In genomic region chr3:108185460-108186097, GRCm38 (mm10) we compare ENCODE assay signal across 8 mouse cellular contexts. TPM values are rescaled to one million over a fixed set of nuclear protein-coding genes. Genes with fewer than 3 reads are reported as not detected.
DNase-seq lines count a peak whose midpoint lies in the region; ATAC-seq and TF ChIP-seq lines count a peak whose summit lies in the region.

No protein-coding gene starts in this region.

- H3K36me3 ChIP-seq in hindbrain, embryonic 15.5 days: no peaks in the 10 kb centered on the region
- peaks cover 16% of the 10 kb centered on the region for H3K36me3 ChIP-seq in midbrain, postnatal 0 days (ENCODE audit: insufficient read depth, low read length)

- peak overlapping the region; percentile 57 for H3K9ac ChIP-seq in hindbrain, embryonic 15.5 days
- H3K9ac ChIP-seq in midbrain, postnatal 0 days (replicated peaks; ENCODE audit: low read length, poor library complexity, severe bottlenecking): peak overlapping the region; percentile 81

- H3K27me3 ChIP-seq in hindbrain, embryonic 15.5 days: no peaks in the 10 kb centered on the region
- H3K27me3 ChIP-seq in midbrain, postnatal 0 days (ENCODE audit: insufficient read depth, low read length): no peaks in the 10 kb centered on the region

- WGBS in hindbrain, embryonic 15.5 days: 2% methylated on average over 16 of the region's 16 CpGs
- WGBS in midbrain, postnatal 0 days: 2% methylated on average over 16 of the region's 16 CpGs

- no peak for DNase-seq in layer of hippocampus, adult 2 months (ENCODE audit: low spot score in 2 of 2)
- no peak for DNase-seq in layer of hippocampus, adult 8-10 months (ENCODE audit: low spot score in 2 of 2)
- DNase-seq in brain, embryonic 14.5 days (ENCODE audit: low read depth): peak; percentile 47
- peak; percentile 42 for DNase-seq in midbrain, postnatal 0 days (ENCODE audit: low spot score)
- no peak for DNase-seq in spleen, adult 12 weeks (ENCODE audit: low spot score)
- DNase-seq in right cerebral cortex, adult 2 months (ENCODE audit: low spot score in 2 of 2): no peak

- peak overlapping the region; percentile 92 for H3K4me2 ChIP-seq in hindbrain, embryonic 15.5 days
- peak overlapping the region; percentile 92 for H3K4me2 ChIP-seq in midbrain, postnatal 0 days (ENCODE audit: low read depth, low read length, poor library complexity, severe bottlenecking)

- TF ChIP-seq POLR2A in brain, embryonic 14.5 days (IDR thresholded peaks at IDR 0.05; ENCODE audit: borderline replicate concordance, extremely low read depth, insufficient read depth, insufficient read length, poor library complexity, severe bottlenecking): no peak

- TF ChIP-seq CTCF in layer of hippocampus, adult 2 months (conservative IDR thresholded peaks at IDR 0.05): no peak
- TF ChIP-seq CTCF in brain, embryonic 14.5 days (IDR thresholded peaks at IDR 0.05; ENCODE audit: borderline replicate concordance, extremely low read depth, insufficient read depth, insufficient read length): no peak
- no peak for TF ChIP-seq CTCF in midbrain, postnatal 0 days (IDR thresholded peaks at IDR 0.05)

- ATAC-seq in hindbrain, embryonic 15.5 days (ENCODE audit: low FRiP score, low read depth): no peak
- no peak for ATAC-seq in midbrain, postnatal 0 days (ENCODE audit: low FRiP score)
- ATAC-seq in activated CD4-positive, CD25-positive, alpha-beta regulatory T cell, adult 4 months: no peak

- peaks cover 46% of the 10 kb centered on the region for H3K4me1 ChIP-seq in hindbrain, embryonic 15.5 days (replicated peaks)
- H3K4me1 ChIP-seq in midbrain, postnatal 0 days (ENCODE audit: insufficient read depth, low read length): peaks cover 4% of the 10 kb centered on the region; the same call in 1 of the 2 replicates

- no peaks in the 10 kb centered on the region for H3K9me3 ChIP-seq in hindbrain, embryonic 15.5 days
- no peaks in the 10 kb centered on the region for H3K9me3 ChIP-seq in midbrain, postnatal 0 days (ENCODE audit: low read length)

- H3K27ac ChIP-seq in layer of hippocampus, adult 2 months: no peak overlapping the region
- 0 out of 2 replicates have a peak overlapping the region, but pooled peaks have one; percentile 44 for H3K27ac ChIP-seq in hindbrain, embryonic 15.5 days (replicated peaks)
- H3K27ac ChIP-seq in midbrain, postnatal 0 days (ENCODE audit: low read depth, low read length): no peak overlapping the region

- H3K4me3 ChIP-seq in layer of hippocampus, adult 2 months: peak overlapping the region; percentile 61
- H3K4me3 ChIP-seq in hindbrain, embryonic 15.5 days: peak overlapping the region; percentile 58
- peak overlapping the region; percentile 82 for H3K4me3 ChIP-seq in midbrain, postnatal 0 days (ENCODE audit: low read depth, low read length)

RNA-seq across cellular contexts. Expression of gene Amigo1, which starts 0.6 kb away (rescaled TPM):
- total RNA-seq in layer of hippocampus, adult 2 months (2021): 10 to 100 TPM; 69.7 to 79.0 TPM
- 10 to 100 TPM; 61.9 to 71.8 (median 68.3) TPM for total RNA-seq in layer of hippocampus, adult 8-10 months (2022)
- 19.5 and 25.0 TPM in 2 replicates for polyA plus RNA-seq in brain, embryonic 14.5 days (2012; rRNA removed)
- 13.3 and 16.6 TPM in 2 replicates for polyA plus RNA-seq in hindbrain, embryonic 15.5 days (2015; fragmentation: Nextera tagmentation; extraction: Ambion mirVana)
- total RNA-seq in midbrain, postnatal 0 days (2014; rRNA removed): 35.5 and 37.8 TPM in 2 replicates
- 12.2 and 12.6 TPM in 2 replicates for polyA plus RNA-seq in midbrain, postnatal 0 days (2015; fragmentation: Nextera tagmentation; extraction: Ambion mirVana)
- polyA plus RNA-seq in activated CD4-positive, CD25-positive, alpha-beta regulatory T cell, adult 4 months (2017; shearing (Covaris generic)): under 1 TPM; 0.09 to 0.19 TPM

RNA-seq across cellular contexts. Expression of gene Cyb561d1, which starts 15.4 kb away (rescaled TPM):
- total RNA-seq in layer of hippocampus, adult 2 months (2021): 10 to 100 TPM; 16.3 to 16.8 TPM
- 10 to 100 TPM; 15.7 to 21.2 (median 18.9) TPM for total RNA-seq in layer of hippocampus, adult 8-10 months (2022)
- 8.4 and 8.7 TPM in 2 replicates for polyA plus RNA-seq in brain, embryonic 14.5 days (2012; rRNA removed)
- polyA plus RNA-seq in hindbrain, embryonic 15.5 days (2015; fragmentation: Nextera tagmentation; extraction: Ambion mirVana): 3.4 and 3.5 TPM in 2 replicates
- 3.7 and 4.9 TPM in 2 replicates for total RNA-seq in midbrain, postnatal 0 days (2014; rRNA removed)
- 3.5 and 4.0 TPM in 2 replicates for polyA plus RNA-seq in midbrain, postnatal 0 days (2015; fragmentation: Nextera tagmentation; extraction: Ambion mirVana)
- 1 to 10 TPM; 5.9 to 6.9 TPM for polyA plus RNA-seq in activated CD4-positive, CD25-positive, alpha-beta regulatory T cell, adult 4 months (2017; shearing (Covaris generic))

RNA-seq across cellular contexts. Expression of gene Atxn7l2, which starts 25.2 kb away (rescaled TPM):
- total RNA-seq in layer of hippocampus, adult 2 months (2021): 10 to 100 TPM; 31.9 to 34.6 TPM
- total RNA-seq in layer of hippocampus, adult 8-10 months (2022): 10 to 100 TPM; 23.1 to 36.3 (median 29.6) TPM
- 50.1 and 55.9 TPM in 2 replicates for polyA plus RNA-seq in brain, embryonic 14.5 days (2012; rRNA removed)
- 20.3 and 24.3 TPM in 2 replicates for polyA plus RNA-seq in hindbrain, embryonic 15.5 days (2015; fragmentation: Nextera tagmentation; extraction: Ambion mirVana)
- 22.5 and 24.9 TPM in 2 replicates for total RNA-seq in midbrain, postnatal 0 days (2014; rRNA removed)
- polyA plus RNA-seq in midbrain, postnatal 0 days (2015; fragmentation: Nextera tagmentation; extraction: Ambion mirVana): 16.1 and 19.3 TPM in 2 replicates
- polyA plus RNA-seq in activated CD4-positive, CD25-positive, alpha-beta regulatory T cell, adult 4 months (2017; shearing (Covaris generic)): 1 to 10 TPM; 4.3 to 7.8 TPM

RNA-seq across cellular contexts. Expression of gene Gpr61, which starts 30.9 kb away (rescaled TPM):
- total RNA-seq in layer of hippocampus, adult 2 months (2021): 10 to 100 TPM; 17.3 to 18.0 TPM
- total RNA-seq in layer of hippocampus, adult 8-10 months (2022): 10 to 100 TPM; 15.8 to 17.2 (median 17.0) TPM
- polyA plus RNA-seq in brain, embryonic 14.5 days (2012; rRNA removed): 1.5 and 2.6 TPM in 2 replicates
- 6.1 and 6.4 TPM in 2 replicates for polyA plus RNA-seq in hindbrain, embryonic 15.5 days (2015; fragmentation: Nextera tagmentation; extraction: Ambion mirVana)
- total RNA-seq in midbrain, postnatal 0 days (2014; rRNA removed): 12.2 and 12.8 TPM in 2 replicates
- 7.8 and 8.4 TPM in 2 replicates for polyA plus RNA-seq in midbrain, postnatal 0 days (2015; fragmentation: Nextera tagmentation; extraction: Ambion mirVana)
- not detected for polyA plus RNA-seq in activated CD4-positive, CD25-positive, alpha-beta regulatory T cell, adult 4 months (2017; shearing (Covaris generic))

RNA-seq across cellular contexts. Expression of gene Gnai3, which starts 39.6 kb away (rescaled TPM):
- total RNA-seq in layer of hippocampus, adult 2 months (2021): 10 to 100 TPM; 28.0 to 28.4 TPM
- total RNA-seq in layer of hippocampus, adult 8-10 months (2022): 10 to 100 TPM; 27.5 to 31.1 (median 30.1) TPM
- 79.0 and 86.6 TPM in 2 replicates for polyA plus RNA-seq in brain, embryonic 14.5 days (2012; rRNA removed)
- 120 and 122 TPM in 2 replicates for polyA plus RNA-seq in hindbrain, embryonic 15.5 days (2015; fragmentation: Nextera tagmentation; extraction: Ambion mirVana)
- total RNA-seq in midbrain, postnatal 0 days (2014; rRNA removed): 70.8 and 97.2 TPM in 2 replicates
- 87.4 and 93.6 TPM in 2 replicates for polyA plus RNA-seq in midbrain, postnatal 0 days (2015; fragmentation: Nextera tagmentation; extraction: Ambion mirVana)
- 100 to 1,000 TPM; 109 to 113 TPM for polyA plus RNA-seq in activated CD4-positive, CD25-positive, alpha-beta regulatory T cell, adult 4 months (2017; shearing (Covaris generic))

Comparison
In these comparisons a context has a peak if more than half of its experiments do, and no peak if none do; other contexts are left out.
1. DNase-seq: peak in brain, embryonic 14.5 days (single experiment) and midbrain, postnatal 0 days (single experiment); none in layer of hippocampus, adult 2 months (0 of 2), layer of hippocampus, adult 8-10 months (0 of 2), spleen, adult 12 weeks (single experiment) and right cerebral cortex, adult 2 months (0 of 2).
2. RNA of gene Amigo1, which starts 0.6 kb away (polyA plus RNA-seq): 19.5 to 25.0 TPM in brain, embryonic 14.5 days, 13.3 to 16.6 TPM in hindbrain, embryonic 15.5 days and 12.2 to 12.6 TPM in midbrain, postnatal 0 days; 0.09 to 0.19 TPM in activated CD4-positive, CD25-positive, alpha-beta regulatory T cell, adult 4 months; every median in the first group is over 10 times any median in the second.
3. Peak in every context shown above with its lines, with median percentiles within 50 percentile points of each other: H3K4me3 ChIP-seq.